Mouse (Mus musculus) lung, adult 18-20 months (tissue): ENCODE results near the gene Elmo1.
A peak's percentile ranks its signal among the peaks of the same experiment; 100 is the strongest.

Experiments
- DNase-seq, 2 experiments: peaks; one replicate each; pipeline ENCODE4 v3.0.0; 2022; ENCODE audit warnings: mixed read lengths in 2 of 2

Gene Elmo1

DNA sequence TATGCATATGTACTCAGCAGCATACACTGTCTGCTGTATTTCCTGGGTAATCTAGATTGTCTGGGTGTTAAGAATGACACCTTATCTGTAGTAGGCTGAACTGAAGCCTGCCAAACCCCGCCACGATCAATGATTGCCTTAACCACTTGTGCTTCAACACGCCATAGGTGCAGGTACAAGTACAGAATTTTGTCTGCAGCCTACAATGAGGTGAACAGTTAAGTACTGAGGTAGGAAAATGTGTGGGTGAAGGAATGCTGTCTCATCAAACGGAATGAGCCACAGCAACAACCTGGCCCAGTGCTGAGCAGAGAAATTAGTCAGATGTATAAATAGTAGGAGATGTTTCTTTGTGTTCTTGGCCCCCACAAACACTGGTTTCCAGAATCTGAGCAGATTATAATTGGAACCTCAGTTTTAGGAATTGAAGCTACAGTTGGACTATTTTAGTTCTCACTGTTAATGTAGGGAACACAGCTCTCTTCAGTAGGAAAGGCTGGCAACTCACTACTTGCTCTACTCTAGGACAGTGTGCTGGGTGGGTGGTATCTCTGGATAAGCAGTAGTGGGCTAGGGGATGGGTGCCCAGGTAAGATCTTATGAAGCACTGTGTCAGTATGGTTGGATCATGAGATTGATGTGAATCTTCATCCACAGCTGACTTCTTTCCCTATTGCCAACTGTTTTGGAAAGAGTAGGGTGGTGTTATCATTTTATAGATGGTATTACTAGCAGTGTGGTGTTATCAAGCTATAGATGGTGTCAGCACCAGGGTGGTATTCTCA, 4.7 kb downstream of the Elmo1 start:
- DNase-seq, result no peak

DNA sequence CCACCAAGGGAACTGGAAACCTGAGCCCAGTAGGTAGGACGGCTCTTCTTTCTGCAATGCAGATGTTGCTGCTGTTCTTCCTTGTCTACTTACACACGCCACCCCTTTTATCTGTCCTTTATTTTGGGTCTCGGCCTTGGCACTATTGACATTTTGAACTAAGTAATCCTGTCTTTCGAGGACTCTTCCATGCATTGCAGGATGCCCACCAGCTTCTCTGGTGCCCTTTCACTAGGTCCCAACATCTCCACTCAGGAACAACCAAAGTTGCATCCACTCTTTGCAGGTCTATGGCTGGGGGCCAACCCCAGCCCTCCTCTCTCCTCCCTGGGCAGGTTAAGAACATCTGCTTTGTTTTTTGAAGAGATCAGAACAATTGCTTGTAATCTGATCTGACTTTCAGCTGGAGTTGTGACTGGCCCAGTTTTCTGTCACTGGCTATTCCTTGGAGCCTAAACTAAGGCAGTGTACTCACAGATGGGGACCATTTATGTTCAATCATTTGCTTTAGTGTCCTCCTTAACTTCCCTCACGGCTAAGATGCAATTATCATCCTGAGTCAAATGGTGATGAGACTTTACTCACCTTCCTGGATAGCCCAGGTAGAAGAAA, 6.7 kb downstream of the Elmo1 start:
- no peak for DNase-seq

DNA sequence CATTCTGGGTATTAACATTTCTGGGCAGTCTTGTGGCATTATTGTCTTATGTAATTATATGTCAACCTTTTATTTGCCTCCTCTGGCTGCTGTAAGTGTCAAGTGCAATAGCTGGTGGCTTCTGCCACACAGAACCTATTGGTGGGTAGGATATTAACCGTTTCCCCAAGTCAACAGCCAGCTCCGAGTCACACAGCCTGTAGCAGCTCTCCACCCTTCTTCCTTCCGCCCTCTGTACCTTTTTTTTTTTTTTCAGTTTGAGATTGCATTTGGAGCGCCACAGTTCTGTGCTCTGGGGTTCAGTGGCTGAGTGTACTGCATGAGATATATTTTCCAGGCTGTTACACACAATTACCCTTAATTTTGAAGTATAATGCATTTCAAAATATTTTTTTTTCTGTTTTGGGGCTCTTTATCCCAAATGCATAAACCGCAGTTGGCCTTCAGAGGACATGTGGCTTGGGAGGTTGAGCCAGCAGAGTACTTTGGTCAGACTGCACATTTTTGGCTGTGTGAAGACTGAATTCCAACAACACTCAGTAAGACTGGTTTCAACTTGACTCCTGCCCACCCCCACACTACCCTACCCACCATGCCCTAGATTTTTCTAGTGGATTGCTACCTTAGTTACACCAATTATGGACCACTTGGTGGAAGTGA, 7.7 kb downstream of the Elmo1 start:
- DNase-seq, result no peak

- no peak for DNase-seq
Observed at GRCm38 (mm10) chr13:20098594-20098965, 8.2 kb downstream of the Elmo1 start.

DNA sequence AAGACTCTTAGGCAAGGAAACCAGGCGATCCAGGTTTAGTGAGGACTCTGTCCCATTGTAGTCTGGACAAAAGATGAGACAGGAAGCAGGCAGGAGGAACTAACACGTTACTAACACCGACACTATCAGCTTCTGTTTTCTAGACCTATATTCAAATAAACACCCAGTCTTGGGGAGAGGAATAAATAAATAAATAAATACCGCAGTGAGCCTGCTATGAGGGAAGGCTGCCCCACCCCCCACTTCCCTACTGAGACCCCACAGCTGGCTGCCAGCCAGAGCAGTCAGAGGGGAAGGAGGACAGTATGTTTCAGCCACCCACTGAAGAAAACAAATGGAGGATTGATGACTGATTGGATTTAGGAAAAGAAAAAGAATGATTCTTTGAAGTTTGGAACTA, 9.2 kb downstream of the Elmo1 start:
- DNase-seq, result peak in 1 of 2 experiments; percentile 46

DNA sequence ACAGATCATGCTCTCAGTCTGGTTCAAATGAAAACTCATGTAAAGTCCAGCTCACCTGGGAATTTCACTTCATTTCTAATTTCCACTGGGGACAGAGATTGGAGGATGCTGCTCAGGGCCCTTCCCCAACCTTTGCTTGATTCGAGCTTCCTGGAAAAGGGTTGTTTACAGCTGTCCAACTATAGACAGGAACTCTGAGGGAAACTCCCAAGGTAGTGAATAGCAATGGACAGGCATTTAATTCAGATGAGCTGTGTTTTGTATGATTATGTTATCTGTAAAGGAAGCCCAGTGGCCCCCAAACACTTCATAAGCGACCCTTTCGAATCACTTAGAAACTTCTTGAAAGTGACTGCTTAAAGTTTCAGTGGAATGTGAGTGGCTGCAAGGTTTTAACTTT, 10.0 kb downstream of the Elmo1 start:
- no peak for DNase-seq

GRCm38 (mm10) chr13:20101691-20102090, 11.3 kb downstream of the Elmo1 start:
- DNase-seq, result no peak

- DNase-seq, result no peak
Observed at GRCm38 (mm10) chr13:20104791-20105190, 14.4 kb downstream of the Elmo1 start.

DNA sequence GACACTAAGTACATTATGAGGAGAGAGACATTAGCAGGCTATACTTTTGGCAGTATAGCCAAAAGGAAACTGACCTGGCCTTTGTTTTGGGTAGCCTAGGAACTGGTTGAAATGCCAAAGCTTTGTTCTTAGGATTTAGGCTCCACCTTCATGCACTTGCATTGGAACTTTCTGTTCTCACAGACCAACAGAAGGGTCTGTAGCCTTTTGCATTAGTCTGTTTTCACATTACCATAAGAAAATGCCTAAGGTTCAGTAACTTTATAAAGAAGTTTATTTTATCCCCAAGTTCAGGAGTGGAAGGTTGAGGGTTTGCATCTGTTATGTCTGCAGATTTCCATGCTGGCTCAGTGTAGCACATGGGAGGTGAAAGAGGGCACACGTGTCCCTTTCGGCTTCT, 15.6 kb downstream of the Elmo1 start:
- DNase-seq, result no peak

GRCm38 (mm10) chr13:20107953-20108498, 17.6 kb downstream of the Elmo1 start:
- DNase-seq, result no peak

DNA sequence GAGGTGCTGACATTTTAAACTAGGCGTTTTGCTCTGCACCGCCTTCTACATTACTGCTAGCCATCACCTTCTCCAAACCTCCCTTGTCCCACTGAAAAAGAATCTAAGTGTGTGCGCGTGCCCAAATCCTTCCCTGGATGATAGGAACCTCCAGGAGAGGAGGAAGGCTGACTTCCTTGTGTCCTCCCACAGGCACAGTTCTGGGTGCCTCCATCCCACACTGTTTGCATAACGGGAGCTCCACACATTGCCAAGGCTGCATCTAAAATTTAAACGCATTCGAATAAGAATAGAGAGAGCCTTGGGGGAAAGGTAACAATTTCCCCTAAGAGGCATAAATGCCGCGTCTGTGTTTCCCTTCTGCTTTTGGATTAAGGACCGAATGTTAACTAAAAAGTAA, 18.6 kb downstream of the Elmo1 start:
- no peak for DNase-seq

- no peak for DNase-seq
Observed at GRCm38 (mm10) chr13:20109446-20109845, 19.1 kb downstream of the Elmo1 start.

DNA sequence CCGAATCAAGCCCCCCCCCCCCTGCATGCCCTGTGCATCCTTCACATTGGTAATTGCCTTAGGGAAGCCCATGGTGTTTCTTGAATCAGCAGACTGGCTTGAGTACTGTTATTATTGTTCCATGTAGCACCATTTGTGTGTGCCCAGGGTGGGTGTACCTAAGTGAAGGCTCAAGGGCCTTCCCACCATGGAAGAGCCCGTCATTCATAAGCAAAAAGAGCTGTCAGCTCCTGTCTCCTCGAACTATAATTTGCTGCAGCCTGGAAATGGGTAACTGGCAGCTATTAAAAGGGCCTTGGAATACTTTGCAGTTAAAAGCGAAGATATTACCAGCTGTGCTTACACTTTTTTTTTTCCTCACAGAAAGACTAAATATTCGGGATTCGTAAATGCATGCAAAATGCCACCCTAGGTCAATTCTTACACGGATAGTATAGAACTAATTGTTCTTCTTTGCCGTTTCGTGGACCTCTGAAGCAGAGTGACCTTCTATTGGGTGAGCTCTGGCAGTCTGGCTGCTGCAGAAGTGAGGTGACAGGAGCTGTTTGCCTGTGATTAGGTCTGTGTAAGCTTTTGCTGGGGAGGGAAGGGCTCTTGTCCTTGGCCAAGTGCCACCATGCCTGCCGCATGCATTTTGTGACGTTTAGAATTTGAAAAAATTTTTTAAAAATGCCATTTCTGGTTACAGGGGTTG, 19.7 kb downstream of the Elmo1 start:
- DNase-seq, result no peak

DNA sequence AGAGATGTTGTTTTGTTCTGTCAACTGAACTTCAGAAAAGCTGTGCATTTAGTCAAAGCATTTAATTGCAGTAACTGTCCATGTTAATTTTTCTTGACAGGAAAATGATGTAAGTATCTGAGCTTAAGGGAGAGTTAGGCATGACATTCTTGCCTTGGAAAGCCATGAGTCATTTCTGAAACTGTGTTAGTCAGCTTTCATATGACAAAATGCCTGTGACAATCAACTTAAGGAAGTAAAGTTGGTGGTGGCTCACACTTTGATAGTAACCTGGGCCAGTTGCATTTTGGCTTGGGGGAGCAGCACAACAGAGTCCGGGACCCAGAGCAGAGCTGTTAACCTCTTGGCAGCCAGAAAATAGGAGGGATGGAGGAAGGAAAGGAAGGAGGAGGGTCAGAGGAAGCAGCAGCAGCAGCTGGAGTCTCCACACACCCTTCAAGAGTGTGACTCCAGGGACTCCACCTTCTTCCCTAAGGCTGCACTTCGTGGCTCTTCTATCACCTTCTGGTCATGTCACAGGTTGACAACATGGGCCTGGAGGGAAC, 20.9 kb downstream of the Elmo1 start:
- DNase-seq, result no peak

- DNase-seq, result peak in 1 of 2 experiments; percentile 28
Observed at GRCm38 (mm10) chr13:20115131-20115907, 24.9 kb downstream of the Elmo1 start.

DNA sequence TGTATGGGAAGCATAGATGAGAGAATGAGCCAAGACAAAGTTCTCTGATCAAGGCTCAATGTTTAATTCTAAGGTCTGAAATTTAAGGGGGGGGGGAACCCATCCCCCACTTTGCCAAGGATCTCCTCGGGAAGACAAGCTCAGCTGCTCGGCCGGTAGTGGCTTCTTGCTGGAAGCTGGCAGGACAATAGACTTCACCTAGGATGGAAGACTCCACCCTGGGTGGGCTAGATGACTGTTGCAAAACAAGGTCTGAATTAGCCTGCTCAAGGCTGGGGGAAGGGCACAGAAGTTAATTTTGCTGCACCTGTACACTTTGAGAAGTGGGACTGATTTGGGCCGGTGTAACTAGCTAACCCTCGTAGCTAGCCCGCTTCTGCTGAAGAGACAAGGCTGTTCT, 25.6 kb downstream of the Elmo1 start:
- no peak for DNase-seq

DNA sequence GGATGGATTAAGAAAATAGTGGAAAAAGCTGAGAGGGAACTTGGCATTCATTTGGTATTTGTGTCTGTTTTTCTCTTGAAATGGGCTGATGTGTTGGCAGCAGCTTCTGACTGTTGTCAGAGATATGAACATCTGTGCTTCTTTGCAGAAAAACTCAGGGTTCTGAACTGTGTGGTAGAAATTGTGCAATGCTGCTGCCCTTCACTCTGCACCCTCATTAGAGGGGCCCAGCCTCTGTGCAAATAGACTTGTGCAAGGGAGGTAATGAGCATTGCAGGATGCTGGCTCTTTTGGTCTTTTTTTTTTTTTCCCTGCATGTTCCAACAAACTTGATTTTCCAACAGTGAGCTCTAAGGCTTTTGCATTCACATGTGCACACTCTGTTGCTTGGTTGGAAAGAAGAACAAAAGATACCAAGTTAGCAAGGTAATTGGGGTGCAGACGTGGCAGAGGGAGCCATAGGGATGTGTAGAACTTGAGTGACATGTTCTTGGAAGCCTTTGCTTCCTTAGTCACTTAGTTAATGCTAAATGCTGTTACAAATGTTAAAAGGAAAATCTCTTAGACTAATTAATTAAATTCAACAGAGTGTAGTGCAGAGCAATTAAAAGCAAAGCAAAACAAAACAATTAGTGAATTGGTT, 26.6 kb downstream of the Elmo1 start:
- DNase-seq, result peak; percentile 42 to 52

GRCm38 (mm10) chr13:20117691-20118090, 27.3 kb downstream of the Elmo1 start:
- DNase-seq, result no peak

GRCm38 (mm10) chr13:20118909-20119308, 28.5 kb downstream of the Elmo1 start:
- DNase-seq, result no peak

- peak; percentile 41 to 59 for DNase-seq
Observed at GRCm38 (mm10) chr13:20120723-20121122, 30.3 kb downstream of the Elmo1 start.

GRCm38 (mm10) chr13:20121385-20122043, 31.1 kb downstream of the Elmo1 start:
- peak in 1 of 2 experiments; percentile 41 for DNase-seq
